In the genomic region with DNA sequence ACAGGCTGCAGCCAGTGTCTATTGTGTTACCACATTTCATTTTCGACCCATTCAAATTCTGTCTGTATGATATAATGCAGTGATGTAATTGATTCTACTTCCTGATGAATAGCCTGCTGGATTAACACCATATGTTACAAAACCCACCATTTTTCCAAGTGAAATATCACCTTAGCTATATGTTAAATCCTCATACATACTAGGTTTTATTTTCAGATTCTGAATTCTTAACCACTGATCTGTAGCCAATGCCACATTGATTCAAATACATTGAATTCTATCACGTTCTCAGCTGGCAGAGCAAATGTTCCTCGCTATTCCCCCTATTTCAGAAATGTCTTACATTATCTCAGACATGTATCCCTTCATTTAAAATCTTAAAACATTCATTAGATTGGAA, we compare ENCODE assay signal across 31 mouse cellular contexts.
"Had no signal": no experiment of that assay in that cellular context is flagged by ENCODE, and none has a peak within 500 bp of the region (broad histone marks: within the 10 kb centered on the region; RNA-seq: fewer than 3 reads in every experiment).

No protein-coding gene starts in this region.

- H3K9ac ChIP-seq: limb, embryonic 12.5 days; limb, embryonic 13.5 days; limb, embryonic 15.5 days; liver, embryonic 12.5 days; liver, embryonic 13.5 days; liver, embryonic 14.5 days; liver, embryonic 15.5 days; liver, postnatal 0 days; lung, embryonic 14.5 days; lung, embryonic 15.5 days; midbrain, embryonic 12.5 days; midbrain, embryonic 13.5 days; midbrain, embryonic 15.5 days had no signal

- H3K36me3 ChIP-seq: limb, embryonic 10.5 days; limb, embryonic 12.5 days; limb, embryonic 13.5 days; limb, embryonic 15.5 days; liver, embryonic 12.5 days; liver, embryonic 13.5 days; liver, embryonic 15.5 days; lung, embryonic 15.5 days; midbrain, embryonic 10.5 days; midbrain, embryonic 12.5 days; midbrain, embryonic 13.5 days; midbrain, embryonic 15.5 days had no signal

- H3K27me3 ChIP-seq: limb, embryonic 12.5 days; limb, embryonic 13.5 days; limb, embryonic 15.5 days; liver, embryonic 12.5 days; liver, embryonic 13.5 days; liver, embryonic 15.5 days; lung, embryonic 15.5 days; megakaryocyte, embryonic 14.5 days; midbrain, embryonic 12.5 days; midbrain, embryonic 13.5 days; midbrain, embryonic 15.5 days had no signal

- H3K4me1 ChIP-seq: limb, embryonic 10.5 days; limb, embryonic 12.5 days; limb, embryonic 13.5 days; limb, embryonic 15.5 days; liver, embryonic 12.5 days; liver, embryonic 13.5 days; liver, embryonic 15.5 days; lung, embryonic 15.5 days; megakaryocyte, embryonic 14.5 days; midbrain, embryonic 10.5 days; midbrain, embryonic 12.5 days; midbrain, embryonic 13.5 days; midbrain, embryonic 15.5 days had no signal

- H3K27ac ChIP-seq: limb, embryonic 10.5 days; limb, embryonic 12.5 days; limb, embryonic 13.5 days; limb, embryonic 15.5 days; liver, embryonic 12.5 days; liver, embryonic 13.5 days; liver, embryonic 14.5 days; liver, embryonic 15.5 days; lung, embryonic 15.5 days; macrophage; midbrain, embryonic 10.5 days; midbrain, embryonic 12.5 days; midbrain, embryonic 13.5 days; midbrain, embryonic 15.5 days had no signal

- DNase-seq: left cerebral cortex, postnatal 4 days; liver; liver, embryonic 13.5 days; liver, postnatal 0 days; lung, adult 18-20 months; lung, adult 2 months; lung, embryonic 14.5 days; lung, postnatal 10 days; lung, postnatal 14 days; lung, postnatal 36 days; lung, postnatal 4 days; midbrain, embryonic 14.5 days had no signal

- H3K9me3 ChIP-seq: limb, embryonic 10.5 days; limb, embryonic 12.5 days; limb, embryonic 13.5 days; limb, embryonic 15.5 days; liver, embryonic 12.5 days; liver, embryonic 13.5 days; liver, embryonic 15.5 days; lung, embryonic 15.5 days; megakaryocyte, embryonic 14.5 days; midbrain, embryonic 10.5 days; midbrain, embryonic 12.5 days; midbrain, embryonic 13.5 days; midbrain, embryonic 15.5 days had no signal

- H3K4me3 ChIP-seq: limb, embryonic 10.5 days; limb, embryonic 12.5 days; limb, embryonic 13.5 days; limb, embryonic 15.5 days; liver, embryonic 12.5 days; liver, embryonic 13.5 days; liver, embryonic 15.5 days; lung, embryonic 15.5 days; megakaryocyte, embryonic 14.5 days; midbrain, embryonic 10.5 days; midbrain, embryonic 12.5 days; midbrain, embryonic 13.5 days; midbrain, embryonic 15.5 days; myocyte had no signal

- H3K4me2 ChIP-seq: limb, embryonic 12.5 days; limb, embryonic 13.5 days; limb, embryonic 15.5 days; liver, embryonic 11.5 days; liver, embryonic 12.5 days; liver, embryonic 13.5 days; liver, embryonic 15.5 days; lung, embryonic 14.5 days; lung, embryonic 15.5 days; midbrain, embryonic 11.5 days; midbrain, embryonic 12.5 days; midbrain, embryonic 13.5 days; midbrain, embryonic 15.5 days had no signal

- ATAC-seq: liver, embryonic 12.5 days; liver, postnatal 0 days; lung, postnatal 0 days; midbrain, embryonic 13.5 days; midbrain, embryonic 15.5 days; midbrain, embryonic 16.5 days had no signal
